ENCODE assay signal across 18 mouse cellular contexts in genomic region chr11:78664853-78665252, GRCm38 (mm10). TPM values are rescaled to one million over a fixed set of nuclear protein-coding genes. Genes with fewer than 3 reads are reported as not detected.
DNase-seq lines count a peak whose midpoint lies in the region; ATAC-seq lines count a peak whose summit lies in the region.
"Had no signal": no experiment of that assay in that cellular context is flagged by ENCODE, and none has a peak within 500 bp of the region (broad histone marks: within the 10 kb centered on the region; RNA-seq: fewer than 3 reads in every experiment).

No protein-coding gene starts in this region.

- no peak for ATAC-seq in CD4-positive, CD25-positive, alpha-beta regulatory T cell, adult 4 months
- ATAC-seq in monocyte, adult 5-6 weeks (replicated peaks; ENCODE audit: insufficient number of reproducible peaks, low FRiP score, low TSS enrichment, poor library complexity, severe bottlenecking), result no peak
- ATAC-seq: activated CD4-positive, CD25-positive, alpha-beta regulatory T cell, adult 4 months; forebrain, embryonic 13.5 days; forebrain, embryonic 15.5 days; forebrain, postnatal 0 days had no signal

- peak; percentile 26 for DNase-seq in CD4-positive, CD25-positive, alpha-beta regulatory T cell, adult 2 months (ENCODE audit: low read depth, low spot score)
- peak; percentile 51 for DNase-seq in CD4-positive helper T cell, adult 2 months (ENCODE audit: low read depth, low spot score)
- peak; percentile 56 for DNase-seq in naive thymus-derived CD4-positive, alpha-beta T cell, adult 2 months (ENCODE audit: low read depth)
- DNase-seq: adrenal gland, adult 8-10 months; adrenal gland, postnatal 14 days; adrenal gland, postnatal 36 days; B cell, adult 2 months; cerebellum, adult 11-12 months; cerebellum, adult 2 months; cerebellum, adult 9-10 months; cerebellum, postnatal 10 days; cerebellum, postnatal 25 days; forebrain, postnatal 0 days had no signal

RNA-seq across cellular contexts. Expression of gene Nlk, which starts 32.3 kb away (rescaled TPM):
- 10 to 100 TPM; 17.9 to 35.2 TPM for polyA plus RNA-seq in CD4-positive, CD25-positive, alpha-beta regulatory T cell, adult 4 months (2017; shearing (Covaris generic))
- total RNA-seq in monocyte, adult 5-6 weeks (2017), result 22.7 to 69.9 TPM (median 36.2 TPM) in 3 replicates
